Mouse (Mus musculus): ENCODE results near the gene Upk3bl. TPM values are rescaled to one million over a fixed set of nuclear protein-coding genes. Genes with fewer than 3 reads are reported as not detected.
A peak's percentile ranks its signal among the peaks of the same experiment; 100 is the strongest.
"Not testable (repeated sequence)": the region's sequence is repeated elsewhere in the genome, so short reads cannot be mapped to it uniquely, and the experiment has no call there.

Upk3bl gene
- total RNA-seq, 2 experiments from 2014 or later: 0.27 TPM; not detected in 1

GRCm38 (mm10) chr5:136078136-136078535 lies 23.8 kb downstream of the Upk3bl start:
- no peak for DNase-seq
- intact Hi-C loops (cut with DNase I; ENCODE audit: low total_unique reads): no loop called here

GRCm38 (mm10) chr5:136082345-136082744 lies 28.1 kb downstream of the Upk3bl start:
- DNase-seq: no peak
- intact Hi-C loops (cut with DNase I; ENCODE audit: low total_unique reads): no loop called here

- DNase-seq: peak; percentile 94
- intact Hi-C loops (cut with DNase I; ENCODE audit: low total_unique reads): no loop called here
Observed at GRCm38 (mm10) chr5:136083669-136084107, 29.4 kb downstream of the Upk3bl start, which contains the start of gene Rasa4. TSS of gene Rasa4 (plus strand) at chr5:136083916.

GRCm38 (mm10) chr5:136084144-136084881 lies 30.0 kb downstream of the Upk3bl start:
- DNase-seq: no peak
- intact Hi-C loops (cut with DNase I; ENCODE audit: low total_unique reads): no loop called here

GRCm38 (mm10) chr5:136084891-136085651 lies 30.8 kb downstream of the Upk3bl start:
- DNase-seq: peak; percentile 67
- intact Hi-C loops (cut with DNase I; ENCODE audit: low total_unique reads): no loop called here

- DNase-seq: peak; percentile 28
- intact Hi-C loops (cut with DNase I; ENCODE audit: low total_unique reads): no loop called here
Observed at GRCm38 (mm10) chr5:136086290-136086689, 32.0 kb downstream of the Upk3bl start.

- intact Hi-C loops (cut with DNase I; ENCODE audit: low total_unique reads): no loop called here
- no peak for DNase-seq
Observed at GRCm38 (mm10) chr5:136088821-136089575, 34.7 kb downstream of the Upk3bl start.

- no peak for DNase-seq
- intact Hi-C loops (cut with DNase I; ENCODE audit: low total_unique reads): no loop called here
Observed at GRCm38 (mm10) chr5:136091927-136092326, 37.6 kb downstream of the Upk3bl start.

- intact Hi-C loops (cut with DNase I; ENCODE audit: low total_unique reads): no loop called here
- DNase-seq: no peak
Observed at GRCm38 (mm10) chr5:136094249-136095010, 40.1 kb downstream of the Upk3bl start.

GRCm38 (mm10) chr5:136095089-136095488 lies 40.8 kb downstream of the Upk3bl start:
- DNase-seq: no peak
- intact Hi-C loops (cut with DNase I; ENCODE audit: low total_unique reads): no loop called here

GRCm38 (mm10) chr5:136098536-136098935 lies 44.2 kb downstream of the Upk3bl start:
- intact Hi-C loops (cut with DNase I; ENCODE audit: low total_unique reads): no loop called here
- DNase-seq: no peak

GRCm38 (mm10) chr5:136102099-136102820 lies 48.0 kb downstream of the Upk3bl start:
- peak; percentile 70 for DNase-seq
- intact Hi-C loops (cut with DNase I; ENCODE audit: low total_unique reads): no loop called here

- intact Hi-C loops (cut with DNase I; ENCODE audit: low total_unique reads): no loop called here
- DNase-seq: no peak
Observed at GRCm38 (mm10) chr5:136104511-136104910, 50.2 kb downstream of the Upk3bl start.

- intact Hi-C loops (cut with DNase I; ENCODE audit: low total_unique reads): no loop called here
- DNase-seq: no peak
Observed at GRCm38 (mm10) chr5:136108486-136108885, 54.2 kb downstream of the Upk3bl start.

GRCm38 (mm10) chr5:136109042-136109441 lies 54.8 kb downstream of the Upk3bl start:
- intact Hi-C loops (cut with DNase I; ENCODE audit: low total_unique reads): no loop called here

GRCm38 (mm10) chr5:136113546-136113945 lies 59.3 kb downstream of the Upk3bl start:
- DNase-seq: not testable (repeated sequence)

More at GRCm38 (mm10) chr5:136109042-136109441, 54.8 kb downstream of the Upk3bl start:
- no peak for DNase-seq

More at GRCm38 (mm10) chr5:136113546-136113945, 59.3 kb downstream of the Upk3bl start:
- intact Hi-C loops (cut with DNase I; ENCODE audit: low total_unique reads): not testable (repeated sequence)

Data from gastrocnemius, postnatal 14 days (tissue).